Mouse (Mus musculus) kidney, adult 2 months (tissue): ENCODE data around the gene Ppm1h. TPM values are rescaled to one million over a fixed set of nuclear protein-coding genes. Genes with fewer than 3 reads are reported as not detected.

Experiments used
- DNase-seq: peaks from one replicate; pipeline ENCODE4 v3.0.0; 2021
- H3K27ac ChIP-seq: fragments of 200-500 bp; 2 replicates; pipeline ENCODE4 v1.5.1; 2012; ENCODE audit warnings: low read depth, low read length, control low read depth, inconsistent platforms; ENCODE audit not compliant: insufficient read depth
- H3K27me3 ChIP-seq: fragments of 200-500 bp; replicated peaks from 2 replicates; pipeline ENCODE4 v1.6.1; 2012; ENCODE audit warnings: mild to moderate bottlenecking, moderate library complexity, low read length, inconsistent platforms; ENCODE audit not compliant: control insufficient read depth, insufficient read depth
- H3K36me3 ChIP-seq: fragments of 200-500 bp; 2 replicates; pipeline ENCODE4 v1.6.1; 2012; ENCODE audit warnings: mild to moderate bottlenecking, moderate library complexity, low read length, inconsistent platforms; ENCODE audit not compliant: control insufficient read depth, insufficient read depth
- H3K4me1 ChIP-seq: fragments of 200-500 bp; 2 replicates; pipeline ENCODE4 v1.6.1; 2011; ENCODE audit warnings: low read length; ENCODE audit not compliant: control insufficient read depth, insufficient read depth
- H3K4me3 ChIP-seq: fragments of 200-500 bp; 2 replicates; pipeline ENCODE4 v1.5.1; 2011; ENCODE audit warnings: mild to moderate bottlenecking, low read depth, low read length, control low read depth; ENCODE audit not compliant: insufficient read depth
- CTCF ChIP-seq: fragments of 200-500 bp; conservative IDR thresholded peaks from 2 replicates; pipeline ENCODE4 v1.5.1; 2011; ENCODE audit warnings: low read depth, mild to moderate bottlenecking, control low read depth, low read length, moderate library complexity, mixed read lengths; ENCODE audit not compliant: insufficient read depth, insufficient read length
- POLR2A ChIP-seq: fragments of 200-500 bp; IDR thresholded peaks from one replicate; pipeline ENCODE4 v1.6.1; 2011; ENCODE audit warnings: low read depth, low read length, control low read depth
- WGBS: fragments of 180-500 bp; shearing (Covaris S2); methylation state at CpG from one replicate; pipeline ENCODE4 v1.1.7; 2018; 5-methylcytosine and 5-hydroxymethylcytosine counted together
- polyA plus RNA-seq: library from polyadenylated mRNA; depleted of rRNA; stranded (reverse); fragments of >200 nt; gene quantifications from 2 replicates; pipeline ENCODE4 v1.2.3, GENCODE M21; 2012

The Ppm1h gene
- polyA plus RNA-seq, 1 experiment, result 27.1 TPM

GRCm38 (mm10) chr10:122870848-122871494 lies 192.4 kb downstream of the Ppm1h start:
- H3K36me3 ChIP-seq, result no peaks in the 10 kb centered on the region
- TF ChIP-seq POLR2A, result no peak
- TF ChIP-seq CTCF, result no peak
- H3K4me1 ChIP-seq, result peaks cover 9% of the 10 kb centered on the region; the same call in 1 of the 2 replicates
- no peak overlapping the region for H3K4me3 ChIP-seq
- no peaks in the 10 kb centered on the region for H3K27me3 ChIP-seq
- 80% methylated on average over 3 of the region's 3 CpGs for WGBS
- H3K27ac ChIP-seq, result peak overlapping the region; percentile 96
- no peak for DNase-seq

GRCm38 (mm10) chr10:122872720-122873119 lies 194.2 kb downstream of the Ppm1h start:
- Histone ChIP-seq H3K27me3 (no peaks in the 10 kb centered on the region), H3K27ac (0 out of 2 replicates have a peak overlapping the region, but pooled peaks have one; percentile 27), H3K4me3 (no peak overlapping the region), H3K4me1 (peaks cover 15% of the 10 kb centered on the region; the same call in 1 of the 2 replicates), H3K36me3 (no peaks in the 10 kb centered on the region)
- TF ChIP-seq CTCF, result no peak
- DNase-seq, result peak; percentile 59
- 37% methylated on average over 8 of the region's 8 CpGs for WGBS

- Histone ChIP-seq H3K36me3 (no peaks in the 10 kb centered on the region), H3K4me1 (0 out of 2 replicates have a peak, but pooled peaks cover 7% of the 10 kb centered on the region), H3K27me3 (no peaks in the 10 kb centered on the region), H3K4me3 (no peak overlapping the region), H3K27ac (peak overlapping the region; percentile 51)
- no peak for TF ChIP-seq CTCF
- DNase-seq, result no peak
- WGBS, result 60% methylated on average over 4 of the region's 4 CpGs
Measured at GRCm38 (mm10) chr10:122876964-122877363, 198.4 kb downstream of the Ppm1h start.

- TF ChIP-seq CTCF, result no peak
- no peak for TF ChIP-seq POLR2A
- Histone ChIP-seq H3K4me1 (0 out of 2 replicates have a peak, but pooled peaks cover 7% of the 10 kb centered on the region), H3K4me3 (no peak overlapping the region), H3K27ac (peak overlapping the region; percentile 51), H3K27me3 (no peaks in the 10 kb centered on the region), H3K36me3 (no peaks in the 10 kb centered on the region)
- DNase-seq, result no peak
- WGBS, result 79% methylated on average over 2 of the region's 2 CpGs
Measured at GRCm38 (mm10) chr10:122877436-122877835, 198.9 kb downstream of the Ppm1h start.

GRCm38 (mm10) chr10:122881456-122881855 lies 202.9 kb downstream of the Ppm1h start:
- WGBS, result 75% methylated on average over 10 of the region's 10 CpGs
- no peak overlapping the region for H3K27ac ChIP-seq
- DNase-seq, result no peak

GRCm38 (mm10) chr10:122882614-122883013 lies 204.1 kb downstream of the Ppm1h start:
- no peaks in the 10 kb centered on the region for H3K36me3 ChIP-seq
- H3K4me1 ChIP-seq, result peaks cover 20% of the 10 kb centered on the region
- H3K27me3 ChIP-seq, result no peaks in the 10 kb centered on the region
- peak; percentile 31 for DNase-seq
- no peak overlapping the region for H3K4me3 ChIP-seq
- TF ChIP-seq CTCF (no peak), POLR2A (no peak)
- H3K27ac ChIP-seq, result peak overlapping the region; percentile 39
- 28% methylated on average over 4 of the region's 4 CpGs for WGBS

More at GRCm38 (mm10) chr10:122881456-122881855, 202.9 kb downstream of the Ppm1h start:
- no peak for TF ChIP-seq POLR2A
- no peak for TF ChIP-seq CTCF
- Histone ChIP-seq H3K4me3 (no peak overlapping the region), H3K27me3 (no peaks in the 10 kb centered on the region), H3K36me3 (no peaks in the 10 kb centered on the region), H3K4me1 (peaks cover 26% of the 10 kb centered on the region)

GRCm38 (mm10) chr10:122883823-122884743 lies 205.5 kb downstream of the Ppm1h start:
- 31% methylated on average over 15 of the region's 15 CpGs for WGBS
- TF ChIP-seq POLR2A, result no peak
- Histone ChIP-seq H3K4me3 (no peak overlapping the region), H3K27me3 (no peaks in the 10 kb centered on the region), H3K4me1 (peaks cover 27% of the 10 kb centered on the region), H3K27ac (no peak overlapping the region), H3K36me3 (no peaks in the 10 kb centered on the region)
- DNase-seq, result peak; percentile 64
